Mouse (Mus musculus) liver, adult 2 months (tissue): Measurements from ENCODE around the gene Hoxa13.

Experiments
- CTCF ChIP-seq: fragments of 200-500 bp; IDR thresholded peaks from 2 replicates; pipeline ENCODE4 v1.5.1; 2011; ENCODE audit warnings: low read depth, low read length, control low read depth
- POLR2A ChIP-seq: fragments of 200-500 bp; IDR thresholded peaks from 2 replicates; pipeline ENCODE4 v1.6.1; 2011; ENCODE audit warnings: low read length, control low read depth; ENCODE audit not compliant: insufficient read depth; ENCODE audit errors: extremely low read depth

GRCm38 (mm10) chr6:52219234-52219942, 41.3 kb downstream of the Hoxa13 start:
- TF ChIP-seq CTCF: no peak
- TF ChIP-seq POLR2A: no peak
